Mouse (Mus musculus) liver, embryonic 14.5 days (tissue): ENCODE measurements around the gene Hipk2.

Experiments
- CTCF ChIP-seq: IDR thresholded peaks from 2 replicates; pipeline ENCODE4 v1.5.1; 2016; ENCODE audit warnings: antibody characterized with exemption, low read depth, control low read depth
- EP300 ChIP-seq: IDR thresholded peaks from 2 replicates; pipeline ENCODE4 v1.6.1; 2016; ENCODE audit warnings: antibody characterized with exemption, low read depth

GRCm38 (mm10) chr6:38923870-38924817 is 48.2 kb upstream of the Hipk2 start:
- TF ChIP-seq CTCF: peak; percentile 3; the same call in 1 of the 2 replicates
- peak; percentile 99 for TF ChIP-seq EP300
